Mouse (Mus musculus) myocyte (in vitro differentiated cells): ENCODE measurements at regions not wholly inside any gene's neighbourhood (a gene's known extent, or its start where the extent isn't known, plus 50 kb on each side); places are given as distances from the start of the nearest gene placed in this dataset.

Experiments
- H3K27me3 ChIP-seq: one replicate; pipeline ENCODE4 v1.6.1; 2011; ENCODE audit not compliant: control insufficient read depth, insufficient read depth, insufficient read length
- H3K36me3 ChIP-seq: one replicate; pipeline ENCODE4 v1.6.1; 2011; ENCODE audit not compliant: control insufficient read depth, insufficient read depth
- H3K4me2 ChIP-seq: one replicate; pipeline ENCODE4 v1.6.1; 2011; ENCODE audit warnings: low read depth, control low read depth
- H3K4me3 ChIP-seq: one replicate; pipeline ENCODE4 v1.5.1; 2011; ENCODE audit warnings: mild to moderate bottlenecking, control low read depth, moderate library complexity
- H3K79me2 ChIP-seq: one replicate; pipeline ENCODE4 v1.6.1; 2011; ENCODE audit not compliant: control insufficient read depth, insufficient read depth
- H3ac ChIP-seq: one replicate; pipeline ENCODE4 v1.6.1; 2011; ENCODE audit not compliant: control insufficient read depth, insufficient read length
- CEBPB ChIP-seq: IDR thresholded peaks from 2 replicates; pipeline ENCODE4 v1.6.1; 2011; ENCODE audit warnings: mild to moderate bottlenecking, moderate library complexity; ENCODE audit not compliant: poor library complexity, insufficient read depth, severe bottlenecking
- E2F4 ChIP-seq: IDR thresholded peaks from one replicate; pipeline ENCODE4 v1.6.1; 2011; ENCODE audit warnings: mild to moderate bottlenecking, control low read depth, moderate library complexity; ENCODE audit not compliant: insufficient read depth
- MAX ChIP-seq: IDR thresholded peaks from one replicate; pipeline ENCODE4 v1.6.1; 2011; ENCODE audit warnings: low read depth, mild to moderate bottlenecking, control low read depth
- MYOD1 ChIP-seq, 3 experiments: IDR thresholded peaks; one replicate each; pipeline ENCODE4 v1.6.1; 2011; ENCODE audit warnings: control low read depth in 2 of 3, low read depth in 2 of 3, mild to moderate bottlenecking in 2 of 3, moderate library complexity in 1 of 3; ENCODE audit not compliant: insufficient read length in 2 of 3, control insufficient read depth in 1 of 3
- MYOG ChIP-seq, 3 experiments: IDR thresholded peaks; one replicate each; pipeline ENCODE4 v1.6.1; 2011; ENCODE audit warnings: control low read depth in 2 of 3, low read depth in 2 of 3, mild to moderate bottlenecking in 2 of 3; ENCODE audit not compliant: insufficient read length in 2 of 3, control insufficient read depth in 1 of 3, insufficient read depth in 1 of 3
- POLR2A ChIP-seq: IDR thresholded peaks from one replicate; pipeline ENCODE4 v1.6.1; 2011; ENCODE audit warnings: low read depth, mild to moderate bottlenecking, control low read depth, moderate library complexity; ENCODE audit not compliant: insufficient read length
- POLR2AphosphoS2 ChIP-seq: IDR thresholded peaks from one replicate; pipeline ENCODE4 v1.6.1; 2011; ENCODE audit warnings: low read depth, control low read depth; ENCODE audit not compliant: insufficient read length
- REST ChIP-seq: IDR thresholded peaks from one replicate; pipeline ENCODE4 v1.6.1; 2011; ENCODE audit warnings: mild to moderate bottlenecking, control low read depth, moderate library complexity; ENCODE audit not compliant: insufficient read depth, insufficient read length
- SRF ChIP-seq: IDR thresholded peaks from one replicate; pipeline ENCODE4 v1.6.1; 2011; ENCODE audit warnings: low read depth; ENCODE audit not compliant: control insufficient read depth, insufficient read length
- TCF12 ChIP-seq: IDR thresholded peaks from one replicate; pipeline ENCODE4 v1.6.1; 2011; ENCODE audit warnings: mild to moderate bottlenecking, control low read depth; ENCODE audit not compliant: poor library complexity, insufficient read depth, severe bottlenecking
- TCF3 ChIP-seq: IDR thresholded peaks from one replicate; pipeline ENCODE4 v1.6.1; 2011; ENCODE audit warnings: low read depth, control low read depth; ENCODE audit not compliant: insufficient read length
- USF1 ChIP-seq: IDR thresholded peaks from one replicate; pipeline ENCODE4 v1.6.1; 2011; ENCODE audit warnings: low read depth, mild to moderate bottlenecking, control low read depth, moderate library complexity

DNA sequence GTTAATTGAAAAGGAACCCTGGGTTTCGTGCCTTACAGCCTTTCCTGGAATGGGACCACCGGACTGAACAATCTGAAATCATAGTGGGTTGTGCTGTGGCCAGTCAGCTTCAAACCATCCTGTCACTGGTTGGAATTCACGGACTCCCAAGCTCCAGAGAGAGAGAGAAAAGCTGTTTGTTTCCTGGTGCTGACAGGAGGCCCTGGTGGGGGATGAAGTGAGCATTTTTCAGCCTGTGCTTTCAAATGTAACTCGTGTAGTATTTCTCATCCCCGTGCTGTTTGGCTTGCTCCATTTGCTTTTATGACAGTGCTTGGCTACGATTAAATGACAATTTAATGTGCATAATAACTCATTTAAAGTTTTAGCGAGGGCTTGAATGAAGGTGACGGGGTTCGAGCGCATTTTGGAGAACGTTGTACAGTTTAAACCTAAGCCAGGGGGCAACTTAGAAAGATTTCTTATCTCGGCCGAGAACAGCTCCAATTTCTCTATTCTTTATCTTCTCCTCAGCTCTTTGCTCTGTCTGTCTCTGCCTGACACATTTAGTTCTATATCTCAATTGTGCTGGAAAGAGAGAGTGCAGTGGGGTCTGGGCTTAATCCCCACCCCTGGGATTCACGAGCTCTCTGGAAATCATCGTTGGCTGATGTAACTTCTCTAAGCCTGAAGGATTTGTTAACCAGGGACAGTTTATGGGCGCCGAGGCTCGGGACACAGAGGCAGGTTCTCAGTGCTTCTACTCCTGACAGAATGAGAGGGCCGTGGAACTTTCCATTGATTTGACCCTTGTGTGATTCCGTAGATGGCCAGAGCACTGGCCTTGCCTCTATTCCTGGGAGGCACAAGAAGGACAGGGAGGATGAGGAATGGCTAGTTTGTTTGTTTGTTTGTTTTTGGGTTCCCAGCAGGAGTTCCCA lies 172.2 kb upstream of the Igfbp7 start:
- no peaks in the 10 kb centered on the region for H3K27me3 ChIP-seq
- H3K4me3 ChIP-seq, result no peak overlapping the region
- H3K4me2 ChIP-seq, result peak overlapping the region; percentile 42
- no peaks in the 10 kb centered on the region for H3K79me2 ChIP-seq
- no peaks in the 10 kb centered on the region for H3K36me3 ChIP-seq
- TF ChIP-seq TCF12, result no peak
- TF ChIP-seq TCF3, result no peak
- no peak for TF ChIP-seq USF1
- no peak for TF ChIP-seq POLR2A
- no peak for TF ChIP-seq MAX
- TF ChIP-seq POLR2AphosphoS2, result no peak
- TF ChIP-seq SRF, result no peak
- TF ChIP-seq CEBPB, result no peak
- no peak for TF ChIP-seq E2F4
- no peak for TF ChIP-seq MYOG (IDR thresholded peaks at IDR 0.05; ENCODE audit: control insufficient read depth in 1 of 3, insufficient read depth in 1 of 3, insufficient read length in 2 of 3, low read depth in 2 of 3)
- TF ChIP-seq REST, result no peak
- no peak for TF ChIP-seq MYOD1 (IDR thresholded peaks at IDR 0.05; ENCODE audit: control insufficient read depth in 1 of 3, insufficient read length in 2 of 3, low read depth in 2 of 3)
- H3ac ChIP-seq, result no peak overlapping the region

- Histone ChIP-seq H3K79me2 (no peaks in the 10 kb centered on the region), H3K36me3 (no peaks in the 10 kb centered on the region), H3K4me2 (no peak overlapping the region), H3K4me3 (no peak overlapping the region), H3ac (no peak overlapping the region), H3K27me3 (no peaks in the 10 kb centered on the region)
- no peak for TF ChIP-seq E2F4
Observed at GRCm38 (mm10) chr5:77576881-77577280, 169.0 kb upstream of the Igfbp7 start.

DNA sequence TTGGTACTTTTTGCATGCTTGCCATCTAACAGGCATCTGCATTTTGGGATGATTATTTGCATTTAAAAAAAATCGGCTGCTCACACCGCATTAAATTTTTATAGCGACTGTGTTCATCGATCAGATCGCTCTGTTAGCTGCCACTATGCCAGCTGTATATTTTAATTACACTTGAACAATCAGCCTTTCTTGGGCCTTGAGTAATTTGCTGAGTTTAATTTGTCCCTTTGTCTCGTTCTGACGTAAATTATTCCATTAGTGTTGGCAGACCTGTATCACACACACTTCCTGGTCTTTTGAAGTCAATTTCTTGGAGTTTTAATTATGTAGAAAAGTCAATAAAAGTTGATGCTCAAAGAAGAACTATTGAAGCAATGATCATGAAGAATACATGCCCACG lies 167.9 kb upstream of the Igfbp7 start:
- no peak for TF ChIP-seq MYOG (IDR thresholded peaks at IDR 0.05; ENCODE audit: control insufficient read depth in 1 of 3, insufficient read depth in 1 of 3, insufficient read length in 2 of 3, low read depth in 2 of 3)
- no peak for TF ChIP-seq SRF
- no peak for TF ChIP-seq POLR2AphosphoS2
- no peak for TF ChIP-seq POLR2A
- no peak for TF ChIP-seq CEBPB
- no peak for TF ChIP-seq USF1
- Histone ChIP-seq H3K36me3 (no peaks in the 10 kb centered on the region), H3K79me2 (no peaks in the 10 kb centered on the region), H3ac (no peak overlapping the region), H3K4me3 (no peak overlapping the region), H3K27me3 (no peaks in the 10 kb centered on the region), H3K4me2 (no peak overlapping the region)

- TF ChIP-seq TCF12 (no peak), MYOG (IDR thresholded peaks at IDR 0.05; ENCODE audit: control insufficient read depth in 1 of 3, insufficient read depth in 1 of 3, insufficient read length in 2 of 3, low read depth in 2 of 3) (no peak), TCF3 (no peak), CEBPB (no peak), POLR2AphosphoS2 (no peak), MYOD1 (IDR thresholded peaks at IDR 0.05; ENCODE audit: control insufficient read depth in 1 of 3, insufficient read length in 2 of 3, low read depth in 2 of 3) (no peak), E2F4 (no peak), REST (no peak), USF1 (no peak), SRF (no peak), MAX (no peak), POLR2A (no peak)
- H3K27me3 ChIP-seq, result no peaks in the 10 kb centered on the region
- H3K36me3 ChIP-seq, result no peaks in the 10 kb centered on the region
Observed at GRCm38 (mm10) chr5:77570364-77570763, 162.5 kb upstream of the Igfbp7 start.

DNA sequence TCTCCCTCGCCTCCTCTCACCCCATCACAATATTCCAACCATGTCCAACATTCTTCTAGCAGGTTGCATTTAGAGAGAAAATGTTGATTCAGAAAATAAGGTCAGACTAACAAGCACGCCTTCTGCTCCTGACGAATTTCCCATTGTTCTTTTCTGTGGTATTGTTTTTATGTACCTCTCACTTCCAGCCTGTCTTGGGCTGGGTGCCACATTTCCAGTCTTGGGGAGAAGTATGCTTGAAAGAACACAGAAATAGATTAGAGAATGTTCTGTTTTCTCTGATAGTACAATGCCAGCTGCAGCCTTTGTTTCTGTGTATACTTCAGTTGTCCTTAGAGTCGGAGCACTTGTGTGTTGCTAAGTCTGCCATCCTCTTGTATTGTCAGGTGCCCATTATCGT lies 160.3 kb upstream of the Igfbp7 start:
- H3K4me3 ChIP-seq, result no peak overlapping the region
- no peak overlapping the region for H3ac ChIP-seq
- no peaks in the 10 kb centered on the region for H3K79me2 ChIP-seq
- no peaks in the 10 kb centered on the region for H3K36me3 ChIP-seq
- no peak for TF ChIP-seq TCF12
- TF ChIP-seq E2F4, result no peak
- no peak for TF ChIP-seq MYOD1 (IDR thresholded peaks at IDR 0.05; ENCODE audit: control insufficient read depth in 1 of 3, insufficient read length in 2 of 3, low read depth in 2 of 3)
- TF ChIP-seq POLR2AphosphoS2, result no peak
- no peak for TF ChIP-seq CEBPB
- TF ChIP-seq TCF3, result no peak
- no peak for TF ChIP-seq REST
- no peak for TF ChIP-seq POLR2A
- H3K27me3 ChIP-seq, result no peaks in the 10 kb centered on the region
- no peak overlapping the region for H3K4me2 ChIP-seq

More at GRCm38 (mm10) chr5:77570364-77570763, 162.5 kb upstream of the Igfbp7 start:
- Histone ChIP-seq H3ac (no peak overlapping the region), H3K79me2 (no peaks in the 10 kb centered on the region), H3K4me3 (no peak overlapping the region), H3K4me2 (no peak overlapping the region)
